Mouse (Mus musculus) CD4-positive helper T cell, adult 2 months (primary cell): ENCODE results near the gene Sar1a.
A peak's percentile ranks its signal among the peaks of the same experiment; 100 is the strongest.

Experiments used
- DNase-seq: peaks from one replicate; pipeline ENCODE4 v3.0.0-alpha.2; 2012; ENCODE audit warnings: low read depth, missing footprints, low spot score

Sar1a gene

DNA sequence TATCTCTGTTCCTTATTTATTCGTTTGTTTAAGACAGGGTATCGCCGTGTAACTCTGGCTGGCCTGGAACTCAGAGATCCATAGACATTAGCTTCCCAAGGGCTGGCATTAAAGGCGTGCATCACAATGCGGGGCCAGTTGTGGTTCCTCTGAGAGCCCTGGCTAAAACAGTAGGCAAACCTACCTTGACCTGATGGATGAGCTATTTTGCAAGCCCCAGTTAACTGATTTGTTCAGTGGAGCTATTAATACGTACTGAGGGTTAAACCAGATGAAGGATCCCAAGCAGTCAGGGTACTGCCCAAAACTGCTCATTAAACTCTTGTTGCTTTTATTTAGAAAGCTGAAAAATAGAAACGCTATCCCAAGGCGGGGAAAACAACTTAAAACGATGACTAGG, 554 bp upstream of the Sar1a start:
- no peak for DNase-seq

- no peak for DNase-seq
These were observed 9.3 kb downstream of the Sar1a start for GRCm38 (mm10) chr10:61689405-61689804.

- DNase-seq = no peak
These were observed 13.5 kb downstream of the Sar1a start for GRCm38 (mm10) chr10:61693563-61693962.

DNA sequence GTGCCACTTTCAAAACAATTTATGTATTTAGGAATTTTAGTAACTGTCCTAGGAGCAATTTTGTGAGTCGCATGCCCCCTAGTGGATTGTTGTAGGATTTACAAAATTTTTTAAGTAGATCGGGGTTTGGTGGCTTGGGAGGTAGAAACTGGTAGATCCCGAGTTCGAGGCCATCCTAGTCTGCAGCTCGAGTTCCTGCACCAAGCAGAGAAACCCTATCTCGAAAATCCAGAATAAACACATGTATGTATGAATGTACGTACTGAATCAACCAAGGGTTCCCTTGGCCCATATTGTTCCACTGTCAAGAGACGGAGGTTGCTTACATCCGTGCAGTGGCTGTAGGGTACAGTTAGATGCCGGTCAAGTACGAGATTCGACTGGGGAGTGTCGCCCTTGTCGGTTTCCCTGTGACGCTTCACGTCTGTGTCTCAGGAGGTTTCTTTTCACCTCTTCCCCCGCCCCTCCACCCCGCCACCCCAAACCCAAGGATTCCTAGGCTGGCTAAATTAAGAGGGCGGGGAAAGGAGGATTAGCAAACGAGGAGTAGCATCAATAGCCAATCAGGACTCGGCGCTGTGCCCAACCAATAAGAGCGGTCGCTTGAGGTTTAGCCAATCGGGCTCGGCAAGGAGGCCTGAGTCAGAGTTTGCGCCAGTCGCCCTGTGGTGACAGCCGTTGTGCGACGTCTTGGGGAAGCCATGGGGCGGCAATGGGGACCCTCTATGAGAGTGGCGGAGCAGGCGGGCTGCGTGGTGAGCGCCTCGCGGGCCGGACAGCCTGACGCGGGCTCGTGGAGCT, 15.0 kb downstream of the Sar1a start, which contains the start of gene Tysnd1:
Gene Tysnd1 (plus strand): TSS at position 645 of the 801 bp plus-strand sequence.
- DNase-seq = peak; percentile 96

DNA sequence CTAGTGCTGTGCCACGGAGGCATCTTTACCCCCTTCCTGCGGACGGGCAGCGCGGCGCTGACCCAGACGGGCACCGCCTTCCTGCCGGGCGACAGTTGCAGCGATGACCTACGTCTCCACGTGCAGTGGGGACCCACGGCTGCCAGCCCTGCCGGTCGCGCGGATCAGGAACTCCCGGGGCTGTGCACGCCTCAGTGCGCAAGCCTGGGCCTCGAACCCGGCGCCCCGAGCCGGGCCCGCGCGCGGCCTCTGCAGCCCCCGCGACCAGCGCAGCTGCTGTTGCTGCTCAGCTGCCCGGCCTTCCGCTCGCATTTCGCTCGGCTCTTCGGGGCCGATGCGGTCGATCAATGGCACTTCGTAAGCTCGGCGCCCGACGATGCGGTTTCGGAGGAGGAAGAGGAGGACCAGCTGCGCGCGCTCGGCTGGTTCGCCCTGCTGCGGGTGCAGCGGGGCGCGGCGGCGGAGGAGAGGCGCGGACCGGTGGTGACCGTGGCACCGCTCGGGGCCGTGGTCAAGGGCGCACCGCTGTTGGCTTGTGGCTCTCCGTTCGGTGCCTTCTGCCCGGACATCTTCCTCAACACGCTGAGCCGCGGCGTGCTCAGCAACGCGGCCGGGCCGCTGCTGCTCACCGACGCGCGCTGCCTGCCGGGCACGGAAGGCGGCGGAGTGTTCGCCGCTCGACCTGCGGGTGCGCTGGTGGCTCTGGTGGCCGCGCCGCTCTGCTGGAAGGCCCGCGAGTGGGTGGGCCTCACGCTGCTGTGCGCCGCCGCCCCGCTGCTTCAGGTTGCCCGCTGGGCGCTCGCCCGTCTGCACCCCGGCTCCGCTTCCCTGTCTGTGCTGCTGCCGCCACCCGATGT, 15.8 kb downstream of the Sar1a start:
- peak; percentile 64 for DNase-seq

- no peak for DNase-seq
These were observed 16.4 kb downstream of the Sar1a start for GRCm38 (mm10) chr10:61696560-61696823.

GRCm38 (mm10) chr10:61697028-61697427, 16.9 kb downstream of the Sar1a start:
- no peak for DNase-seq

DNA sequence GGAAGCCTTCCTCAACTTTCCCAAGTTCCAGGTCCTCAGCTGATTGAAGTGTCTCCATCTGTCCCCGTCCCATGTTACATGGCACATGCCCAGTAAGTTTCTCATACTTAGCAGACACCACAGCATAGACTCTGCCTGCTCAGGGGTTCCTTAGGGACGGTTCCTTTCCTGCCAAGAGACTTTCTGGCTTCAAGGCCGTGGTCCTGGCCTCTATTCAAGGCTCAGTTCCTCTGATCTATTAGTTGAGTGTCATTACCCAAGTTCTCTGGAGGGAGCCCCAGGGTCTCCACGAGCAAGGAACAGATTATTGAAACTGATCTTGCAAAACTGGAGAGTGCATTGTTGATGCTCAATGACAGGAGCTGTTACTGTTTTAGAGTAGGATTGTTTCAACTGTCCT, 24.6 kb downstream of the Sar1a start:
- DNase-seq = no peak

- DNase-seq = no peak
These were observed 26.6 kb downstream of the Sar1a start for GRCm38 (mm10) chr10:61706412-61707375.

DNA sequence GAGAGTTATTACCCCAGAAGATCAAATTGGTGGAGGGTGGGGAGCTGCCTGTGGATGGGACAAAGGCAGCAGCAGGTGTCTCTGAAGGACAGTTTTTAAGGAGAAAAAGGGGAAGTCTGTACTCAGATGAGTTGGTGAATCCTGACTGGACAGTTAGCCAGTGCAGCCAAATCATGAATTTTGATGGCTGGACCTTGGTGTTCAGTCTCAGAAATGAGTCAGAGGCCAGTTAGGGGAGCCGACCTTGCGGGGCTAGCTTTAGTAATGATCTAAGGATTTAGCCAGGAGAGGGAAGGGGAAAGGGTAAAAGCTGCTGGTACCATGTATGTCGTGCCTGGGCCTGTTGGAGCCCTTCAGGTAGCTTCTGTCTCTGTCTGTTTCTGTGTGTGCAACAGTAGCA, 33.5 kb downstream of the Sar1a start:
- no peak for DNase-seq

GRCm38 (mm10) chr10:61714146-61714545, 34.0 kb downstream of the Sar1a start:
- no peak for DNase-seq

DNA sequence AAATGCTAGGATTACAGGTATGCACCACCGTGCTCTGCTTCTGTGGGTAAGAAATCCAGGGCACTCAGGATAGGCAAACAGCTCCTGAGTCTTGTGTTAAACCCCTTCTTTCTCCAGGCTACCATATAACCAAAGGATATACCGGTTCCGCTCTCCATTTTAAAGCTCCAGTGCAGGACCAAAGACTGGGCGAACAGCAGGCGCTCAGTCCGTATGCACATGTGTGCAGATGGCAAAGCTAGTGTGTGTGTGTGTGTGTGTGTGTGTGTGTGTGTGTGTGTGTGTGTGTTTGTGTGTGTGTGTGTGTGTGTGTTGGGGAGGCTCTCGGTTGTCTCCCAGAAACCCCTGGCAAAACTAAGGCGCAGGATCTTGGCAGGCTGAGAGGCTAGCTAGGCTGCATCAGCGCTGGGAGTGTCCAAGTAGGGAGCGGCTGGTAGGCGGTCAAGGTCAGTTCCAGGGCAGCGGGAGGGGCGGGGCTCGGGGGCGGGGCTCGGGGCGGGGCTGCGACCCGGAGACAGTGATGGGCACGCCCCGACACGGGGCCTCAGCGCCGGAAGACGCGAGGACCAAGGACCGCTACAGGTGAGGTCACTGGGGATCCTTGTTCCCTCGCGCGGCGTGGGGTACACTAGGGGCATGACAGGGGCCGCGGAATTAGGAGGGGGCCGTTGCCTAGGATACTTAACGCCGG, 34.8 kb downstream of the Sar1a start, which contains the start of gene Aifm2:
Gene Aifm2 (plus strand): TSS at position 493 of the 691 bp plus-strand sequence.
- peak; percentile 49 for DNase-seq

GRCm38 (mm10) chr10:61715462-61715837, 35.4 kb downstream of the Sar1a start:
- DNase-seq = no peak

- DNase-seq = no peak
These were observed 36.1 kb downstream of the Sar1a start for GRCm38 (mm10) chr10:61715996-61716864.

- no peak for DNase-seq
These were observed 37.6 kb downstream of the Sar1a start for GRCm38 (mm10) chr10:61717406-61718296.

DNA sequence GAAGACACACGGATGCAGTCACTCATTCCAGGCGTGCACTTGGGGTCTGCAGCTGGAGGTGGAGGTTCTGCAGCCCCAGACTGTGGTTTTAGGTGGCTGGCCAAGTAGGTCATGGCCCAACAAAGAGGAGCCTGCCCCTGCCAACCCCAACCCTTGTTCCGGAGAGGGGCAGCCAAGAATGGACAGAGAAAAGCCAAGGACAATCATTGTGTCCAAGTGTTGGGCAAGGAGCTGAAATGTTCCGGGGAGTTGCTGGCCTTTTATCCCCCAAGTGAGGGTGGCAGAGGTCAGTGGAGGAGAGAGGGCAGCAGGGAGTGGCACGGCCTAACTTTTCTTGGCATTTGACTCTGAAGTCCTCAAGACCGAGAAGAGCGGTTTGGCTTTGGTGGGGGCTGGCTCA, 40.2 kb downstream of the Sar1a start:
- DNase-seq = no peak

GRCm38 (mm10) chr10:61722215-61722614, 42.1 kb downstream of the Sar1a start:
- no peak for DNase-seq

DNA sequence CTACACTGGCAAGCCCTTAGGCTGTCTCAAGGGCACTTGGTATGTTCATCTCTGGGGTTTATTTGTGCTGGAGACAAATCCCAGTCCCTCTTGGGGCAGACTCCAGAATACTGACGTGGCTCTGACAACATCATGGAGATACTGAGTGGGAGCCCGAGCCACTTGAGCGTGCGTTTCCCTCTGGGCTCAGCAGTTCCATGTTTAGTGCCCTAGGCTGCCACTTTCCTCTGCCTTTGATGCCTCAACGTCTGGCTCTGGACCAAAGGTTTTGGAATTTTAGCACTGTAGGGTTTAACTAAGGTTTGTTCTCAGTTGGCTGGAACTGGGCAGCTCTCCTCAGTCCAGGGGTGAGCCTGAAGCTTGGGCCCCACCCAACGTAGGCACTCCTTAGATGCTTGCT, 43.2 kb downstream of the Sar1a start:
- DNase-seq = no peak

DNA sequence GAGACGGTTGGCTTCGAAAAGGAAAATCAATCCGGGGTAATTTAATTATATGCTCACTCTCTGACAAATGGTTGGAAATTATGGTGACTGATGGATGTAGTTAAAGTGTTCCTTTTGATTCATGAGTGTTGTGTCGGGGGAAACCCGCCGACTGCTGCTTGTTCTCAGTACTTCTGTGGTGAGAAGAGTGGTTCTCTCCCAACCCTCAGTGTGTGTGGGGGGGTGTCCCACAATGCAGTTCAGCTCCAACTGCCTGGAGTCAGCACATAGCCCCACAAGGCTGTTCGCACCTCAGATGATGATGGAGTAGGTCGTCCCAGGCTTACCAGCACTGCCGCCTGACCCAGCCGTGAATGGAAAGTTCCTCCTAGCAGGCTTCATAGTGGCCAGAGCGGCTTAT, 49.1 kb downstream of the Sar1a start:
- no peak for DNase-seq
